Mouse (Mus musculus): ENCODE measurements around the gene Nudt21.

Nudt21 gene

GRCm38 (mm10) chr8:94004139-94004538 lies 32.7 kb downstream of the Nudt21 start:
- no peak for DNase-seq (ENCODE audit: low spot score in 2 of 2)

GRCm38 (mm10) chr8:93998961-93999360 lies 37.9 kb downstream of the Nudt21 start:
- no peak for DNase-seq (ENCODE audit: low spot score in 2 of 2)

- no peak for DNase-seq (ENCODE audit: low spot score in 2 of 2)
These were observed 47.1 kb downstream of the Nudt21 start for GRCm38 (mm10) chr8:93989739-93990138.

- DNase-seq (ENCODE audit: low spot score in 2 of 2) = no peak
These were observed 52.1 kb downstream of the Nudt21 start for GRCm38 (mm10) chr8:93984731-93985130.

GRCm38 (mm10) chr8:93983827-93984226 lies 53.0 kb downstream of the Nudt21 start:
- DNase-seq (ENCODE audit: low spot score in 2 of 2) = no peak

GRCm38 (mm10) chr8:93981679-93982215 lies 55.1 kb downstream of the Nudt21 start:
- DNase-seq (ENCODE audit: low spot score in 2 of 2) = no peak

- no peak for DNase-seq (ENCODE audit: low spot score in 2 of 2)
These were observed 56.7 kb downstream of the Nudt21 start for GRCm38 (mm10) chr8:93980141-93980540.

GRCm38 (mm10) chr8:93976446-93977211 lies 60.2 kb downstream of the Nudt21 start:
- DNase-seq (ENCODE audit: low spot score in 2 of 2) = no peak

- no peak for DNase-seq (ENCODE audit: low spot score in 2 of 2)
These were observed 61.5 kb downstream of the Nudt21 start for GRCm38 (mm10) chr8:93975358-93975757.

GRCm38 (mm10) chr8:93974602-93975186 lies 62.1 kb downstream of the Nudt21 start:
- no peak for DNase-seq (ENCODE audit: low spot score in 2 of 2)

- no peak for DNase-seq (ENCODE audit: low spot score in 2 of 2)
These were observed 62.9 kb downstream of the Nudt21 start for GRCm38 (mm10) chr8:93973831-93974375.

- no peak for DNase-seq (ENCODE audit: low spot score in 2 of 2)
These were observed 63.7 kb downstream of the Nudt21 start for GRCm38 (mm10) chr8:93972971-93973734.

GRCm38 (mm10) chr8:93972211-93972610 lies 64.6 kb downstream of the Nudt21 start:
- DNase-seq (ENCODE audit: low spot score in 2 of 2) = no peak

GRCm38 (mm10) chr8:93971451-93971850 lies 65.4 kb downstream of the Nudt21 start:
- DNase-seq (ENCODE audit: low spot score in 2 of 2) = no peak

GRCm38 (mm10) chr8:93969626-93970340 lies 67.0 kb downstream of the Nudt21 start:
- no peak for DNase-seq (ENCODE audit: low spot score in 2 of 2)

- DNase-seq (ENCODE audit: low spot score in 2 of 2) = no peak
These were observed 68.5 kb downstream of the Nudt21 start for GRCm38 (mm10) chr8:93968293-93968692.
